Mouse (Mus musculus) urinary bladder, postnatal 36 days (tissue): ENCODE data around the gene Gm21974.
"Not testable (repeated sequence)": the region's sequence is repeated elsewhere in the genome, so short reads cannot be mapped to it uniquely, and the experiment has no call there.

Experiments used
- DNase-seq, 2 experiments: peaks; one replicate each; pipeline ENCODE4 v3.0.0; 2022; ENCODE audit warnings: low spot score in 2 of 2, mixed read lengths in 1 of 2

Gene Gm21974

GRCm38 (mm10) chr7:127876467-127877348, 18.5 kb downstream of the Gm21974 start, which contains the start of gene Zfp668:
Gene Zfp668, minus strand, starts transcription at chr7:127876828.
- DNase-seq, result peak; percentile 82 to 89

GRCm38 (mm10) chr7:127876041-127876466, 19.2 kb downstream of the Gm21974 start, which contains the start of gene Zfp646:
Gene Zfp646, plus strand, starts transcription at chr7:127876221.
- peak; percentile 70 to 75 for DNase-seq

GRCm38 (mm10) chr7:127875627-127876001, 19.6 kb downstream of the Gm21974 start:
- peak; percentile 85 to 89 for DNase-seq

- DNase-seq, result no peak
Measured at GRCm38 (mm10) chr7:127874812-127875626, 20.2 kb downstream of the Gm21974 start.

GRCm38 (mm10) chr7:127870136-127870821, 25.0 kb downstream of the Gm21974 start:
- DNase-seq, result no peak

- no peak for DNase-seq
Measured at GRCm38 (mm10) chr7:127869149-127869810, 26.0 kb downstream of the Gm21974 start.

GRCm38 (mm10) chr7:127867641-127868040, 27.6 kb downstream of the Gm21974 start:
- DNase-seq, result no peak

GRCm38 (mm10) chr7:127866434-127866833, 28.8 kb downstream of the Gm21974 start:
- no peak for DNase-seq

GRCm38 (mm10) chr7:127858258-127858657, 37.0 kb downstream of the Gm21974 start:
- DNase-seq, result no peak

- peak; percentile 20 to 25 for DNase-seq
Measured at GRCm38 (mm10) chr7:127850906-127851305, 44.3 kb downstream of the Gm21974 start.

- DNase-seq, result peak in 1 of 2 experiments; percentile 12
Measured at GRCm38 (mm10) chr7:127849973-127850875, 45.0 kb downstream of the Gm21974 start.

- DNase-seq, result peak; percentile 80 to 84
Measured at GRCm38 (mm10) chr7:127842001-127842718, 53.1 kb downstream of the Gm21974 start.

GRCm38 (mm10) chr7:127841340-127842000, 53.8 kb downstream of the Gm21974 start:
- peak; percentile 86 to 93 for DNase-seq

- peak; percentile 18 to 38 for DNase-seq
Measured at GRCm38 (mm10) chr7:127840886-127841285, 54.4 kb downstream of the Gm21974 start.

GRCm38 (mm10) chr7:127840031-127840430, 55.2 kb downstream of the Gm21974 start:
- DNase-seq, result not testable (repeated sequence)

GRCm38 (mm10) chr7:127837878-127838277, 57.4 kb downstream of the Gm21974 start:
- DNase-seq, result not testable (repeated sequence)

- no peak for DNase-seq
Measured at GRCm38 (mm10) chr7:127837473-127837872, 57.8 kb downstream of the Gm21974 start.
